Mouse (Mus musculus): ENCODE measurements around the gene Rbm48. TPM values are rescaled to one million over a fixed set of nuclear protein-coding genes. Genes with fewer than 3 reads are reported as not detected.

Rbm48 gene
- polyA plus RNA-seq, 1 experiment from 2014 or later, result 10.5 TPM

GRCm38 (mm10) chr5:3600790-3601189 lies 4.4 kb upstream of the Rbm48 start:
- TF ChIP-seq CTCF (IDR thresholded peaks at IDR 0.05) (no peak), EP300 (IDR thresholded peaks at IDR 0.05) (no peak)

GRCm38 (mm10) chr5:3600298-3600697 lies 3.9 kb upstream of the Rbm48 start:
- no peak overlapping the region for H3K4me2 ChIP-seq (replicated peaks; ENCODE audit: low read depth, low read length)
- H3K9me3 ChIP-seq (ENCODE audit: low read length), result no peaks in the 10 kb centered on the region
- TF ChIP-seq CTCF (IDR thresholded peaks at IDR 0.05) (no peak), EP300 (IDR thresholded peaks at IDR 0.05) (no peak)
- H3K4me1 ChIP-seq (ENCODE audit: insufficient read depth, low read depth, low read length), result peaks cover 4% of the 10 kb centered on the region; the same call in 1 of the 2 replicates
- peaks cover under 1% of the 10 kb centered on the region; the same call in 1 of the 2 replicates for H3K36me3 ChIP-seq (ENCODE audit: insufficient read depth, low read length)
- ATAC-seq, result no peak
- H3K27ac ChIP-seq (ENCODE audit: low read length), result no peak overlapping the region
- H3K9ac ChIP-seq (replicated peaks; ENCODE audit: low read depth), result no peak overlapping the region
- H3K4me3 ChIP-seq (ENCODE audit: low read depth, low read length), result no peak overlapping the region
- no peaks in the 10 kb centered on the region for H3K27me3 ChIP-seq (replicated peaks; ENCODE audit: insufficient read depth, low read length)
- 73% methylated on average over 1 of the region's 1 CpGs for WGBS
- no peak for DNase-seq (ENCODE audit: low spot score)

More at GRCm38 (mm10) chr5:3600790-3601189, 4.4 kb upstream of the Rbm48 start:
- Histone ChIP-seq H3K27ac (ENCODE audit: low read length) (no peak overlapping the region), H3K4me3 (ENCODE audit: low read depth, low read length) (no peak overlapping the region), H3K4me1 (ENCODE audit: insufficient read depth, low read depth, low read length) (no peaks in the 10 kb centered on the region), H3K9me3 (ENCODE audit: low read length) (no peaks in the 10 kb centered on the region), H3K27me3 (replicated peaks; ENCODE audit: insufficient read depth, low read length) (no peaks in the 10 kb centered on the region), H3K4me2 (replicated peaks; ENCODE audit: low read depth, low read length) (no peak overlapping the region), H3K9ac (replicated peaks; ENCODE audit: low read depth) (no peak overlapping the region), H3K36me3 (ENCODE audit: insufficient read depth, low read length) (peaks cover 5% of the 10 kb centered on the region; the same call in 1 of the 2 replicates)
- ATAC-seq (no peak), DNase-seq (ENCODE audit: low spot score) (no peak)
- WGBS, result 74% methylated on average over 3 of the region's 3 CpGs

GRCm38 (mm10) chr5:3598766-3599165 lies 2.4 kb upstream of the Rbm48 start:
- DNase-seq (ENCODE audit: low spot score) (no peak), ATAC-seq (no peak)
- no peak overlapping the region for H3K4me3 ChIP-seq (ENCODE audit: low read depth, low read length)
- H3K4me2 ChIP-seq (replicated peaks; ENCODE audit: low read depth, low read length), result no peak overlapping the region
- no peaks in the 10 kb centered on the region for H3K36me3 ChIP-seq (ENCODE audit: insufficient read depth, low read length)
- no peak overlapping the region for H3K27ac ChIP-seq (ENCODE audit: low read length)
- no peaks in the 10 kb centered on the region for H3K27me3 ChIP-seq (replicated peaks; ENCODE audit: insufficient read depth, low read length)
- TF ChIP-seq EP300 (IDR thresholded peaks at IDR 0.05), result no peak
- TF ChIP-seq CTCF (IDR thresholded peaks at IDR 0.05), result no peak
- H3K9ac ChIP-seq (replicated peaks; ENCODE audit: low read depth), result no peak overlapping the region
- 91% methylated on average over 5 of the region's 5 CpGs for WGBS
- peaks cover 7% of the 10 kb centered on the region; the same call in 1 of the 2 replicates for H3K4me1 ChIP-seq (ENCODE audit: insufficient read depth, low read depth, low read length)
- H3K9me3 ChIP-seq (ENCODE audit: low read length), result no peaks in the 10 kb centered on the region

GRCm38 (mm10) chr5:3597171-3597570 lies 786 bp upstream of the Rbm48 start:
- H3K27me3 ChIP-seq (replicated peaks; ENCODE audit: insufficient read depth, low read length), result no peaks in the 10 kb centered on the region
- H3K9me3 ChIP-seq (ENCODE audit: low read length), result no peaks in the 10 kb centered on the region
- 0 out of 2 replicates have a peak, but pooled peaks cover 2% of the 10 kb centered on the region for H3K36me3 ChIP-seq (ENCODE audit: insufficient read depth, low read length)
- H3K4me3 ChIP-seq (ENCODE audit: low read depth, low read length), result peak overlapping the region; percentile 88; the same call in 1 of the 2 replicates
- ATAC-seq (no peak), DNase-seq (ENCODE audit: low spot score) (no peak)
- 0 out of 2 replicates have a peak overlapping the region, but pooled peaks have one; percentile 81 for H3K4me2 ChIP-seq (replicated peaks; ENCODE audit: low read depth, low read length)
- TF ChIP-seq EP300 (IDR thresholded peaks at IDR 0.05) (no peak), CTCF (IDR thresholded peaks at IDR 0.05) (no peak)
- H3K27ac ChIP-seq (ENCODE audit: low read length), result no peak overlapping the region
- no peak overlapping the region for H3K9ac ChIP-seq (replicated peaks; ENCODE audit: low read depth)
- peaks cover 7% of the 10 kb centered on the region; the same call in 1 of the 2 replicates for H3K4me1 ChIP-seq (ENCODE audit: insufficient read depth, low read depth, low read length)

GRCm38 (mm10) chr5:3595693-3596398 lies 539 bp downstream of the Rbm48 start, which contains the start of gene Pex1:
Gene Pex1, plus strand, starts transcription at chr5:3596066.
- ATAC-seq (peak; percentile 98), DNase-seq (ENCODE audit: low spot score) (peak; percentile 97)
- peaks cover 7% of the 10 kb centered on the region; the same call in 1 of the 2 replicates for H3K36me3 ChIP-seq (ENCODE audit: insufficient read depth, low read length)
- peaks cover 7% of the 10 kb centered on the region; the same call in 1 of the 2 replicates for H3K4me1 ChIP-seq (ENCODE audit: insufficient read depth, low read depth, low read length)
- H3K9ac ChIP-seq (replicated peaks; ENCODE audit: low read depth), result peak within 1 kb of the TSS; percentile 68
- peak within 1 kb of the TSS; percentile 81 for H3K4me2 ChIP-seq (replicated peaks; ENCODE audit: low read depth, low read length)
- TF ChIP-seq CTCF (IDR thresholded peaks at IDR 0.05) (peak; percentile 58), EP300 (IDR thresholded peaks at IDR 0.05) (no peak)
- 0% methylated on average over 50 of the region's 50 CpGs for whole genome bisulfite sequencing
- H3K4me3 ChIP-seq (ENCODE audit: low read depth, low read length), result peak within 1 kb of the TSS; percentile 88
- H3K27me3 ChIP-seq (replicated peaks; ENCODE audit: insufficient read depth, low read length), result no peaks in the 10 kb centered on the region
- peak within 1 kb of the TSS; percentile 83 for H3K27ac ChIP-seq (ENCODE audit: low read length)
- H3K9me3 ChIP-seq (ENCODE audit: low read length), result no peaks in the 10 kb centered on the region

GRCm38 (mm10) chr5:3579066-3579465 lies 17.3 kb downstream of the Rbm48 start:
- Histone ChIP-seq H3K36me3 (ENCODE audit: insufficient read depth, low read length) (peaks cover 50% of the 10 kb centered on the region; the same call in 1 of the 2 replicates), H3K27ac (ENCODE audit: low read length) (no peak overlapping the region), H3K27me3 (replicated peaks; ENCODE audit: insufficient read depth, low read length) (no peaks in the 10 kb centered on the region), H3K4me2 (replicated peaks; ENCODE audit: low read depth, low read length) (no peak overlapping the region), H3K9me3 (ENCODE audit: low read length) (no peaks in the 10 kb centered on the region), H3K9ac (replicated peaks; ENCODE audit: low read depth) (no peak overlapping the region), H3K4me3 (ENCODE audit: low read depth, low read length) (no peak overlapping the region), H3K4me1 (ENCODE audit: insufficient read depth, low read depth, low read length) (no peaks in the 10 kb centered on the region)
- DNase-seq (ENCODE audit: low spot score) (no peak), ATAC-seq (no peak)
- TF ChIP-seq CTCF (IDR thresholded peaks at IDR 0.05) (no peak), EP300 (IDR thresholded peaks at IDR 0.05) (no peak)
- WGBS, result 91% methylated on average over 7 of the region's 7 CpGs
